Mouse (Mus musculus) hindbrain, embryonic 11.5 days (tissue): Measurements from ENCODE around the gene Gm3625. TPM values are rescaled to one million over a fixed set of nuclear protein-coding genes. Genes with fewer than 3 reads are reported as not detected.

Experiments used
- ATAC-seq: fragments of 200-750 bp; cut with Nextera tagmentation; 2 replicates; pipeline ENCODE4 v1.8.0; 2017; ENCODE audit warnings: mild to moderate bottlenecking, moderate TSS enrichment, moderate library complexity; ENCODE audit not compliant: low FRiP score
- DNase-seq: peaks from one replicate; pipeline ENCODE4 v3.0.0-alpha.2; 2015; ENCODE audit warnings: low spot score
- H3K27ac ChIP-seq: fragments of 300-500 bp; sonication (generic); 2 replicates; pipeline ENCODE4 v1.5.1; 2014; ENCODE audit warnings: mild to moderate bottlenecking, low read depth, low read length
- H3K27me3 ChIP-seq: fragments of 300-500 bp; sonication (generic); 2 replicates; pipeline ENCODE4 v1.6.1; 2014; ENCODE audit warnings: mild to moderate bottlenecking, low read length, moderate library complexity, mixed read lengths; ENCODE audit not compliant: control insufficient read depth, insufficient read depth
- H3K36me3 ChIP-seq: fragments of 300-500 bp; sonication (generic); 2 replicates; pipeline ENCODE4 v1.6.1; 2014; ENCODE audit warnings: mild to moderate bottlenecking, low read length, moderate library complexity, mixed read lengths; ENCODE audit not compliant: control insufficient read depth, insufficient read depth
- H3K4me1 ChIP-seq: fragments of 300-500 bp; sonication (generic); replicated peaks from 2 replicates; pipeline ENCODE4 v1.6.1; 2014; ENCODE audit warnings: low read length, mixed read lengths; ENCODE audit not compliant: control insufficient read depth, insufficient read depth
- H3K4me2 ChIP-seq: fragments of 300-500 bp; sonication (generic); replicated peaks from 2 replicates; pipeline ENCODE4 v1.6.1; 2014; ENCODE audit warnings: mild to moderate bottlenecking, low read depth, low read length
- H3K4me3 ChIP-seq: fragments of 300-500 bp; sonication (generic); 2 replicates; pipeline ENCODE4 v1.5.1; 2014; ENCODE audit warnings: low read depth, low read length
- H3K9ac ChIP-seq: fragments of 300-500 bp; sonication (generic); 2 replicates; pipeline ENCODE4 v1.6.1; 2014; ENCODE audit warnings: low read depth, low read length
- H3K9me3 ChIP-seq: fragments of 300-500 bp; sonication (generic); 2 replicates; pipeline ENCODE4 v1.6.1; 2016; ENCODE audit warnings: low read length; ENCODE audit not compliant: control insufficient read depth
- WGBS: fragments of 180-500 bp; shearing (Covaris S2); extraction: QIAGEN DNeasy Blood & Tissue Kit; methylation state at CpG from one replicate; pipeline ENCODE4 v1.1.7; 2014; 5-methylcytosine and 5-hydroxymethylcytosine counted together
- polyA plus RNA-seq: library from polyadenylated mRNA; unstranded; fragments of >200 nt; fragmentation: Nextera tagmentation; extraction: Ambion mirVana; gene quantifications from 2 replicates; pipeline ENCODE4 v1.2.1, GENCODE M21; 2014

The Gm3625 gene
- polyA plus RNA-seq = not detected in 2 replicates

DNA sequence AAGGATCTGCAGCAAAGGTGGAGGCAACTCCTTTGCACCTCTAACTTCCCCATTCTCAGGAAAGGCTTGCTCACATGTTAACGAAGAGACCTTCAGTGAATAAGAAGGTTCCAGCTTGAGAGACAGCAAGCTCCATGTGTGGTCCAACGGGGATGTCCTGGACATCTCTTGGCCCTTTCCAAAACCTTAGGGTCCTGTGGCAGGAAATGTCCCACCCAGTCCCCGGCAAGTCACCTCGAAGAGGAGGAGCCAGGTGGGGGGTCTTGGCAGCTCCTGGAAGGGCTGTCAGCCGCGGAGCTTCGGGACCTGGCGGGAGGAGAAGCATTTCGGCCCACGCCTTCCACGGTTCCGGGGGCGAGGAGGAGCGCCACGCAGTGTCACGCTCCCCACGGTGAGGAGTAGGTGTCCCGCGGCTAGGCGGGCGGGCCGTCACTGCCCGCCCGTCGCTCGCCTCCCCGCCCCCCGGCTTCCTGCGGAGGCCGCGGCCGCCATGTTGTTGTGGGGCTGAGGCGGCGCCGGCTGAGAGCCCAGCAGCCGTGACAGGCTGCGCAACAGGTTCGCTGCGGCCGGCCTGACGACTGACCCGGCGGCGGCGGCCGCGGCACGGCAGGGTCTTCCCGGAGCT lies at the start of gene Gm3625, which contains the start of gene Itsn2:
TSS of gene Gm3625 (minus strand) at position 387 of the 625 bp plus-strand sequence.
TSS of gene Itsn2 (plus strand) at position 98 of the 625 bp plus-strand sequence.
- H3K27ac ChIP-seq = no peak within 1 kb of the TSS
- H3K4me1 ChIP-seq = no peaks in the 10 kb centered on the region
- no peaks in the 10 kb centered on the region; the same call in 1 of the 2 replicates for H3K27me3 ChIP-seq
- no peaks in the 10 kb centered on the region for H3K9me3 ChIP-seq
- H3K9ac ChIP-seq = peak within 1 kb of the TSS; percentile 86
- no peaks in the 10 kb centered on the region for H3K36me3 ChIP-seq
- peak within 1 kb of the TSS; percentile 76 for H3K4me3 ChIP-seq
- under 1% methylated on average over 44 of the region's 49 CpGs for WGBS
- H3K4me2 ChIP-seq = peak within 1 kb of the TSS; percentile 82
- ATAC-seq (peak; percentile 90), DNase-seq (peak; percentile 83)

- H3K27ac ChIP-seq = no peak overlapping the region
- H3K4me2 ChIP-seq = no peak overlapping the region
- H3K9ac ChIP-seq = no peak overlapping the region
- H3K36me3 ChIP-seq = no peaks in the 10 kb centered on the region
- H3K27me3 ChIP-seq = no peaks in the 10 kb centered on the region
- no peaks in the 10 kb centered on the region for H3K9me3 ChIP-seq
- WGBS = 91% methylated on average over 1 of the region's 1 CpGs
- ATAC-seq = no peak
- H3K4me3 ChIP-seq = no peak overlapping the region
- DNase-seq = no peak
- no peaks in the 10 kb centered on the region for H3K4me1 ChIP-seq
Observed at GRCm38 (mm10) chr12:4640737-4641136, 48.0 kb upstream of the Gm3625 start.

GRCm38 (mm10) chr12:4638438-4638837 lies 45.7 kb upstream of the Gm3625 start:
- Histone ChIP-seq H3K4me1 (no peaks in the 10 kb centered on the region), H3K36me3 (no peaks in the 10 kb centered on the region), H3K4me2 (no peak overlapping the region), H3K27ac (no peak overlapping the region), H3K27me3 (no peaks in the 10 kb centered on the region), H3K9me3 (no peaks in the 10 kb centered on the region), H3K9ac (no peak overlapping the region), H3K4me3 (no peak overlapping the region)
- DNase-seq = no peak
- WGBS = 87% methylated on average over 1 of the region's 1 CpGs
- no peak for ATAC-seq

GRCm38 (mm10) chr12:4632957-4633356 lies 40.2 kb upstream of the Gm3625 start:
- Histone ChIP-seq H3K4me3 (no peak overlapping the region), H3K9ac (no peak overlapping the region), H3K36me3 (no peaks in the 10 kb centered on the region), H3K9me3 (no peaks in the 10 kb centered on the region), H3K27ac (no peak overlapping the region), H3K4me2 (no peak overlapping the region), H3K27me3 (no peaks in the 10 kb centered on the region), H3K4me1 (no peaks in the 10 kb centered on the region)
- ATAC-seq (no peak), DNase-seq (no peak)
- 87% methylated on average over 8 of the region's 8 CpGs for WGBS

- no peaks in the 10 kb centered on the region for H3K27me3 ChIP-seq
- H3K9ac ChIP-seq = no peak overlapping the region
- no peak overlapping the region for H3K27ac ChIP-seq
- H3K4me1 ChIP-seq = no peaks in the 10 kb centered on the region
- no peak overlapping the region for H3K4me3 ChIP-seq
- H3K9me3 ChIP-seq = no peaks in the 10 kb centered on the region
- H3K36me3 ChIP-seq = no peaks in the 10 kb centered on the region
- ATAC-seq (no peak), DNase-seq (no peak)
- no peak overlapping the region for H3K4me2 ChIP-seq
- 82% methylated on average over 1 of the region's 1 CpGs for WGBS
Observed at GRCm38 (mm10) chr12:4624201-4624600, 31.5 kb upstream of the Gm3625 start.

- no peak for DNase-seq
- no peak for ATAC-seq
- Histone ChIP-seq H3K36me3 (no peaks in the 10 kb centered on the region), H3K27me3 (no peaks in the 10 kb centered on the region), H3K4me2 (no peak overlapping the region), H3K9me3 (no peaks in the 10 kb centered on the region), H3K4me1 (no peaks in the 10 kb centered on the region), H3K9ac (no peak overlapping the region), H3K27ac (no peak overlapping the region), H3K4me3 (no peak overlapping the region)
- WGBS = 82% methylated on average over 2 of the region's 2 CpGs
Observed at GRCm38 (mm10) chr12:4614722-4615121, 22.0 kb upstream of the Gm3625 start.

GRCm38 (mm10) chr12:4606625-4607024 lies 13.9 kb upstream of the Gm3625 start:
- H3K27me3 ChIP-seq = no peaks in the 10 kb centered on the region
- H3K36me3 ChIP-seq = no peaks in the 10 kb centered on the region
- no peak overlapping the region for H3K4me2 ChIP-seq
- WGBS = 54% methylated on average over 3 of the region's 3 CpGs
- H3K9me3 ChIP-seq = no peaks in the 10 kb centered on the region
- ATAC-seq (no peak), DNase-seq (no peak)
- H3K4me3 ChIP-seq = no peak overlapping the region
- H3K4me1 ChIP-seq = no peaks in the 10 kb centered on the region
- H3K9ac ChIP-seq = no peak overlapping the region
- no peak overlapping the region for H3K27ac ChIP-seq

- DNase-seq = no peak
- Histone ChIP-seq H3K9me3 (no peaks in the 10 kb centered on the region), H3K4me3 (no peak overlapping the region), H3K4me2 (no peak overlapping the region), H3K27me3 (no peaks in the 10 kb centered on the region; the same call in 1 of the 2 replicates), H3K4me1 (no peaks in the 10 kb centered on the region), H3K9ac (no peak overlapping the region), H3K36me3 (no peaks in the 10 kb centered on the region), H3K27ac (no peak overlapping the region)
- no peak for ATAC-seq
- WGBS = 87% methylated on average over 4 of the region's 4 CpGs
Observed at GRCm38 (mm10) chr12:4599713-4600112, 7.0 kb upstream of the Gm3625 start.

DNA sequence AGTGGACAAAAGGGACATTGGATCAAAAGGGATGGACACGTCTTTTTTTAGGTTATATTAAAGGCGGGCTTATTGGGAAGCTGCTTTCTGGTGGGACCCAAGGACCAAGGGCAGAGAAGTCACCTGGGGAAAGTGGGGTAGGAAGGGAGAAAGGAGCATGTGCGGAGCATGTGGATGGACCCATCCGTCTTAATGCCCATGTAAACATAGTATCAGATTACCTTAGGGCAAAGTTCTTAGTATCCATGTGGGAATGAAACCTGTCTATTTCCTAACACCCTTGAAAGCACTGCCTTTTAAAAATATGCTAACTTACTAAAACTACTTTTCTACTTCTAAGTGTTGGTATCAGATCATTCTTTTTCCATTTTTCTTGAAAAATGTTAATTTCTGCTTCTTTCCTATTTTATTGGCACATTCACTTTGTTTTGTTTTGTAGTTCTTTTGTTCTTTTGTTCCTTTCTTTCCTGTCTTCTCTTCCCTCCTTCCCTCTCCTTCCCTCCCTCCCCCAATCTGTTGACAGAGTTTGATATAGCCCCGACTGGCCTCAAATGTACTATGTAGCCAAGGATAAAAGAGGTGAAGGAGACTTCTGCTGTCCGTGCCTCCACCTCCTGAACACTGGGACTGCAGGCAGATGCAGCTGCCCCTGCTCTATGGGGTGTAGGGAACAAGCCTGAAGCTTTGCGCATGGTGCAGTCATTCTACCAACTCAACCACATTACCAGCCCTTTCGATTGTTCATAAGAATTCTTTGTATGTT lies 6.1 kb upstream of the Gm3625 start:
- Histone ChIP-seq H3K4me2 (no peak overlapping the region), H3K9me3 (no peaks in the 10 kb centered on the region), H3K4me1 (no peaks in the 10 kb centered on the region), H3K4me3 (no peak overlapping the region), H3K9ac (no peak overlapping the region), H3K36me3 (no peaks in the 10 kb centered on the region), H3K27me3 (no peaks in the 10 kb centered on the region; the same call in 1 of the 2 replicates), H3K27ac (no peak overlapping the region)
- DNase-seq (no peak), ATAC-seq (no peak)
- 58% methylated on average over 8 of the region's 8 CpGs for WGBS
